Mouse (Mus musculus): ENCODE results near the gene Arl15.

The Arl15 gene

GRCm38 (mm10) chr13:113871853-113872252 is 77.5 kb downstream of the Arl15 start:
- DNase-seq (ENCODE audit: low spot score) = no peak

GRCm38 (mm10) chr13:113875724-113876123 is 81.4 kb downstream of the Arl15 start:
- no peak for DNase-seq (ENCODE audit: low spot score)

GRCm38 (mm10) chr13:113877420-113877819 is 83.1 kb downstream of the Arl15 start:
- peak; percentile 42 for DNase-seq (ENCODE audit: low spot score)

GRCm38 (mm10) chr13:113878571-113878970 is 84.3 kb downstream of the Arl15 start:
- no peak for DNase-seq (ENCODE audit: low spot score)

- DNase-seq (ENCODE audit: low spot score) = no peak
Observed at GRCm38 (mm10) chr13:113879651-113880327, 85.5 kb downstream of the Arl15 start.

- DNase-seq (ENCODE audit: low spot score) = no peak
Observed at GRCm38 (mm10) chr13:113880564-113881171, 86.4 kb downstream of the Arl15 start.

- no peak for DNase-seq (ENCODE audit: low spot score)
Observed at GRCm38 (mm10) chr13:113882959-113883358, 88.7 kb downstream of the Arl15 start.

GRCm38 (mm10) chr13:113887090-113887489 is 92.8 kb downstream of the Arl15 start:
- DNase-seq (ENCODE audit: low spot score) = no peak

GRCm38 (mm10) chr13:113888126-113888525 is 93.8 kb downstream of the Arl15 start:
- DNase-seq (ENCODE audit: low spot score) = no peak

- no peak for DNase-seq (ENCODE audit: low spot score)
Observed at GRCm38 (mm10) chr13:113888704-113889103, 94.4 kb downstream of the Arl15 start.

- DNase-seq (ENCODE audit: low spot score) = no peak
Observed at GRCm38 (mm10) chr13:113889140-113890055, 95.1 kb downstream of the Arl15 start.

GRCm38 (mm10) chr13:113896684-113897083 is 102.4 kb downstream of the Arl15 start:
- DNase-seq (ENCODE audit: low spot score) = no peak

GRCm38 (mm10) chr13:113897498-113897897 is 103.2 kb downstream of the Arl15 start:
- DNase-seq (ENCODE audit: low spot score) = no peak

- no peak for DNase-seq (ENCODE audit: low spot score)
Observed at GRCm38 (mm10) chr13:113897951-113898350, 103.6 kb downstream of the Arl15 start.

- DNase-seq (ENCODE audit: low spot score) = no peak
Observed at GRCm38 (mm10) chr13:113901001-113901545, 106.8 kb downstream of the Arl15 start.

GRCm38 (mm10) chr13:113903255-113903654 is 109.0 kb downstream of the Arl15 start:
- DNase-seq (ENCODE audit: low spot score) = no peak

- DNase-seq (ENCODE audit: low spot score) = no peak
Observed at GRCm38 (mm10) chr13:113911986-113912519, 117.7 kb downstream of the Arl15 start.

GRCm38 (mm10) chr13:113914551-113914971 is 120.3 kb downstream of the Arl15 start:
- DNase-seq (ENCODE audit: low spot score) = no peak

- DNase-seq (ENCODE audit: low spot score) = no peak
Observed at GRCm38 (mm10) chr13:113915700-113916099, 121.4 kb downstream of the Arl15 start.

GRCm38 (mm10) chr13:113916761-113917160 is 122.5 kb downstream of the Arl15 start:
- no peak for DNase-seq (ENCODE audit: low spot score)

GRCm38 (mm10) chr13:113917376-113917775 is 123.1 kb downstream of the Arl15 start:
- no peak for DNase-seq (ENCODE audit: low spot score)

GRCm38 (mm10) chr13:113917868-113918411 is 123.6 kb downstream of the Arl15 start:
- no peak for DNase-seq (ENCODE audit: low spot score)
